Mouse (Mus musculus): ENCODE results near the gene Msantd2. TPM values are rescaled to one million over a fixed set of nuclear protein-coding genes. Genes with fewer than 3 reads are reported as not detected.

Msantd2 gene
- polyA plus RNA-seq, 1 experiment from 2014 or later: 35.8 TPM

DNA sequence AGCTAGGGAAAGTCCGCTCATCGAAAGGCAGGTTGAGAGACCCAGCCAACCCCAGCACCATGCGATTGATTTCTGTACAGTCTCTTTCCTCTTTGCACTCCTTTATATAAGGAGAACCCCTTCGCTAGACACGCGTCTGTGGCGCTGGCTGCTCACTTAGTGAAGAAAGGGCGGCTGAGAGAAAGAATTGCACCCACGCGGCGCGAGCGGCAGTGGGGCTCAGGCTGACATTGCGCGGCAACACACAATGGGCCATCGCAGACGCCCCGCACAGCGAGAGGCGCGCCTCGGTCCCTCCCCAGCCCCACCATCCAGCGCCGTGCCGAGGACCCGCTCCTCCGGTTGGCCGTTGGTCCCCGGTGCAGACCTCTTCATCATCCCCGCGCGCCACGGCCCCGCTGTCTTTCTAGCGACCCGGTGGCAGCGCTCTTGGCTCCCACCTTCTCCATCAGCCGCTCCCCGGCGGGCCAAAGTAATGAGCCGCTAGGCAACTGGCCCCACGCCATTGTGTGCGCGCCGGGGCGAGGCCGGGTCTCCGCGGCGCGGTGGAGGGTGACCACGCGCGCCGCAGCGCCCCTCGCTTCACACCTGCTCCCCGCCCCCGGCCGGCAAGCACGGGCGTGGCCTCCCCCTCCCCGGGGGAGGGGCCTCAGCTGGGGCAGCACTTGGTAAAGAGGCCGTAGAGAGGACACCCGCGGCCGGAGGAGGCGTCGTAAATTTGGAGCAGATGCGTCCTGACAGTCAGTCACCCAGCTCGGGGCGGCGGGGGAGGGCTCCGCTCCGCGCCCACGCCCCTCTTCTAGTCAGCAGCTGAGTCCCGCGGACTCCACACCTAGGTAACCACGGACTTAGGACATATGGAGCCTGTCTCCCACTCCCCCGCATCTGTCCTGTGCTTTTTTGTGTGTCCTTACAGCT lies 28.8 kb upstream of the Msantd2 start:
- Histone ChIP-seq H3K36me3 (ENCODE audit: control insufficient read depth, insufficient read depth, low read length) (no peaks in the 10 kb centered on the region), H3K4me1 (ENCODE audit: control insufficient read depth, insufficient read depth, low read length) (peaks cover 14% of the 10 kb centered on the region), H3K27me3 (ENCODE audit: control insufficient read depth, insufficient read depth, low read length) (peaks cover 78% of the 10 kb centered on the region), H3K9ac (ENCODE audit: low read length) (peak overlapping the region; percentile 61), H3K4me2 (peak overlapping the region; percentile 73), H3K27ac (ENCODE audit: low read depth, low read length) (peak overlapping the region; percentile 1; the same call in 1 of the 2 replicates), H3K9me3 (ENCODE audit: control insufficient read depth, low read length) (no peaks in the 10 kb centered on the region), H3K4me3 (ENCODE audit: low read depth, low read length) (peak overlapping the region; percentile 41)
- ATAC-seq (ENCODE audit: low FRiP score) (peak; percentile 75), DNase-seq (ENCODE audit: low spot score, missing footprints) (peak; percentile 94)
- under 1% methylated on average over 80 of the region's 81 CpGs for WGBS

GRCm38 (mm10) chr9:37460961-37461340 lies 28.2 kb upstream of the Msantd2 start:
- peaks cover 71% of the 10 kb centered on the region for H3K27me3 ChIP-seq (ENCODE audit: control insufficient read depth, insufficient read depth, low read length)
- no peaks in the 10 kb centered on the region for H3K36me3 ChIP-seq (ENCODE audit: control insufficient read depth, insufficient read depth, low read length)
- H3K4me1 ChIP-seq (ENCODE audit: control insufficient read depth, insufficient read depth, low read length): peaks cover 14% of the 10 kb centered on the region
- H3K4me2 ChIP-seq: peak overlapping the region; percentile 73
- peak; percentile 94 for DNase-seq (ENCODE audit: low spot score, missing footprints)
- H3K27ac ChIP-seq (ENCODE audit: low read depth, low read length): no peak overlapping the region
- H3K4me3 ChIP-seq (ENCODE audit: low read depth, low read length): no peak overlapping the region
- 10% methylated on average over 5 of the region's 5 CpGs for WGBS
- ATAC-seq (ENCODE audit: low FRiP score): no peak
- H3K9me3 ChIP-seq (ENCODE audit: control insufficient read depth, low read length): no peaks in the 10 kb centered on the region
- H3K9ac ChIP-seq (ENCODE audit: low read length): no peak overlapping the region

- Histone ChIP-seq H3K4me2 (no peak overlapping the region), H3K27me3 (ENCODE audit: control insufficient read depth, insufficient read depth, low read length) (peaks cover 65% of the 10 kb centered on the region), H3K4me1 (ENCODE audit: control insufficient read depth, insufficient read depth, low read length) (peaks cover 14% of the 10 kb centered on the region), H3K36me3 (ENCODE audit: control insufficient read depth, insufficient read depth, low read length) (no peaks in the 10 kb centered on the region), H3K9ac (ENCODE audit: low read length) (no peak overlapping the region), H3K4me3 (ENCODE audit: low read depth, low read length) (no peak overlapping the region), H3K9me3 (ENCODE audit: control insufficient read depth, low read length) (no peaks in the 10 kb centered on the region), H3K27ac (ENCODE audit: low read depth, low read length) (no peak overlapping the region)
- peak; percentile 89 for DNase-seq (ENCODE audit: low spot score, missing footprints)
- ATAC-seq (ENCODE audit: low FRiP score): no peak
- 10% methylated on average over 3 of the region's 3 CpGs for WGBS
Observed at GRCm38 (mm10) chr9:37461571-37461970, 27.5 kb upstream of the Msantd2 start.

DNA sequence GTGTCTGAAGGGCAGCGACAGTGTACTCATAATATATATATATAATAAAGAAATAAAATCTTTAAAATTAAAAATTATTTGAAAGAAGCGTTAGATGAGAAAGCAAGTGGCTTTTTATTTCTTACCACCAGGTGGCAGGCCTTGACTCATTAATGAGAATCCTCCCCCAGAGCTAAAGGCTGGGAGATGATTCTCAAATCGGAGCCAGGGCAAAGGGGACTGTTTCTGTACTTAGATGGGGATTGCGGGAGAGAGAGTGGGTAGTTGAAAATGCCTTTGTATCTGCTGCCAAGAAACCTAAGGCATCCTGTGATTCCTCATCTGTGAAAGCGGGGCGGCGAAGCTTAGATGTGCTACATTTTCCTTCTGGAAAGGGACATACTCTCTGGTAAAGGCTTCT lies 26.4 kb upstream of the Msantd2 start:
- Histone ChIP-seq H3K27ac (ENCODE audit: low read depth, low read length) (no peak overlapping the region), H3K27me3 (ENCODE audit: control insufficient read depth, insufficient read depth, low read length) (peaks cover 53% of the 10 kb centered on the region), H3K4me2 (no peak overlapping the region), H3K36me3 (ENCODE audit: control insufficient read depth, insufficient read depth, low read length) (no peaks in the 10 kb centered on the region), H3K4me3 (ENCODE audit: low read depth, low read length) (no peak overlapping the region), H3K9ac (ENCODE audit: low read length) (no peak overlapping the region), H3K9me3 (ENCODE audit: control insufficient read depth, low read length) (no peaks in the 10 kb centered on the region), H3K4me1 (ENCODE audit: control insufficient read depth, insufficient read depth, low read length) (peaks cover 11% of the 10 kb centered on the region)
- WGBS: 14% methylated on average over 7 of the region's 7 CpGs
- DNase-seq (ENCODE audit: low spot score, missing footprints): peak; percentile 89
- ATAC-seq (ENCODE audit: low FRiP score): no peak; the same call in 1 of the 2 replicates

DNA sequence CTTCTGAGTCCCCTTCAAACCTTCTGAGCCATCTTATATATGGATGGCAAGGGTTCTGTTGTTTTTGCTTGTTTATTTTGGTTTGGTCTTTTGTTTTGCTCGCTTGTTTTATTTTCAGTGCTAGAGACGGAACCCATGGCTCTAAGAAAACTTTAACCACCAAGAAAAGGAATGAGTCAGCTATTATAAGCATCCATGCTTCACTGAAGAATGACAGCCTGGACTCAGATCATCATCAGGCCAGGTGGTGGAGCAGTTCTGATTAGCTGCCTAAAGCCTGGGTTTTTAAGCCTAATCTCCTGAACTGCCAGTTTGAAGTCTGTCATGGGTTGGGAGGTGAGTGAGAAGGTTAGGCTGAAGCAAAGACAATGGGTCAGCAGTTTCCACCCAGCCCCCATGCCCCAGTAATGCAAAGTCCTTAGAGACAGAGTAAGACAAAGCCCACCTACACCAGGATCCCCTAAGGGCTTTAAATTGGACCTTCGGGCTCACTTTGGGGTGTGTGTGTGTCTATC lies 15.5 kb upstream of the Msantd2 start:
- Histone ChIP-seq H3K27me3 (ENCODE audit: control insufficient read depth, insufficient read depth, low read length) (no peaks in the 10 kb centered on the region), H3K36me3 (ENCODE audit: control insufficient read depth, insufficient read depth, low read length) (no peaks in the 10 kb centered on the region), H3K27ac (ENCODE audit: low read depth, low read length) (no peak overlapping the region), H3K9me3 (ENCODE audit: control insufficient read depth, low read length) (no peaks in the 10 kb centered on the region), H3K4me2 (no peak overlapping the region), H3K4me3 (ENCODE audit: low read depth, low read length) (no peak overlapping the region), H3K9ac (ENCODE audit: low read length) (no peak overlapping the region), H3K4me1 (ENCODE audit: control insufficient read depth, insufficient read depth, low read length) (no peaks in the 10 kb centered on the region)
- ATAC-seq (ENCODE audit: low FRiP score) (no peak), DNase-seq (ENCODE audit: low spot score, missing footprints) (no peak)
- 69% methylated on average over 3 of the region's 3 CpGs for WGBS

GRCm38 (mm10) chr9:37474923-37475322 lies 14.2 kb upstream of the Msantd2 start:
- Histone ChIP-seq H3K27ac (ENCODE audit: low read depth, low read length) (no peak overlapping the region), H3K36me3 (ENCODE audit: control insufficient read depth, insufficient read depth, low read length) (no peaks in the 10 kb centered on the region), H3K4me1 (ENCODE audit: control insufficient read depth, insufficient read depth, low read length) (no peaks in the 10 kb centered on the region), H3K4me3 (ENCODE audit: low read depth, low read length) (no peak overlapping the region), H3K4me2 (no peak overlapping the region), H3K27me3 (ENCODE audit: control insufficient read depth, insufficient read depth, low read length) (no peaks in the 10 kb centered on the region), H3K9ac (ENCODE audit: low read length) (no peak overlapping the region), H3K9me3 (ENCODE audit: control insufficient read depth, low read length) (no peaks in the 10 kb centered on the region)
- DNase-seq (ENCODE audit: low spot score, missing footprints): no peak
- ATAC-seq (ENCODE audit: low FRiP score): no peak
- WGBS: 89% methylated on average over 7 of the region's 7 CpGs

- H3K27me3 ChIP-seq (ENCODE audit: control insufficient read depth, insufficient read depth, low read length): no peaks in the 10 kb centered on the region
- H3K36me3 ChIP-seq (ENCODE audit: control insufficient read depth, insufficient read depth, low read length): no peaks in the 10 kb centered on the region
- H3K9me3 ChIP-seq (ENCODE audit: control insufficient read depth, low read length): no peaks in the 10 kb centered on the region
- no peak overlapping the region for H3K4me2 ChIP-seq
- H3K27ac ChIP-seq (ENCODE audit: low read depth, low read length): no peak overlapping the region
- DNase-seq (ENCODE audit: low spot score, missing footprints) (no peak), ATAC-seq (ENCODE audit: low FRiP score) (no peak)
- no peak overlapping the region for H3K9ac ChIP-seq (ENCODE audit: low read length)
- 82% methylated on average over 5 of the region's 5 CpGs for WGBS
- H3K4me1 ChIP-seq (ENCODE audit: control insufficient read depth, insufficient read depth, low read length): peaks cover 9% of the 10 kb centered on the region
- no peak overlapping the region for H3K4me3 ChIP-seq (ENCODE audit: low read depth, low read length)
Observed at GRCm38 (mm10) chr9:37485146-37485545, 4.0 kb upstream of the Msantd2 start.

DNA sequence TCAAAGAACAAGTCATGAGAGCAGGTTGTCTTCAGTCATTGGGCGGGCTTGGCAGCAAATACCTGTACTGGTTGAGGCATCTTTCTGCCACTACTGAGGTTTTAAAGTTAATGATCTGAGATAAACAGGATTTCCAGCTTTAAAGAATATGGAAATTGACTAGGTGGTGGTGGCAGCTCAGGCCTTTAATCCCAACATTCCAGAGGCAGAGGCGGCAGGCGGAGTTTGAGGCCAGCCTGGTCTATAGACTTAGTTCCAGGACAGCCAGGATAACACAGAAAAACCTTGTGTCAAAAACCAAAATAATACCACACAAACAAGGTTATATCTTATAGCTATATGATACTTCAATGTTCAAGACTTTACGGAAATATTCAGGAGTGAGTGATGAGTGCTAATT lies 1.1 kb upstream of the Msantd2 start:
- no peaks in the 10 kb centered on the region for H3K9me3 ChIP-seq (ENCODE audit: control insufficient read depth, low read length)
- 30% methylated on average over 4 of the region's 4 CpGs for WGBS
- no peak for ATAC-seq (ENCODE audit: low FRiP score)
- H3K4me1 ChIP-seq (ENCODE audit: control insufficient read depth, insufficient read depth, low read length): peaks cover 15% of the 10 kb centered on the region
- no peak overlapping the region for H3K27ac ChIP-seq (ENCODE audit: low read depth, low read length)
- H3K27me3 ChIP-seq (ENCODE audit: control insufficient read depth, insufficient read depth, low read length): no peaks in the 10 kb centered on the region
- peak overlapping the region; percentile 83 for H3K9ac ChIP-seq (ENCODE audit: low read length)
- peak overlapping the region; percentile 77 for H3K4me3 ChIP-seq (ENCODE audit: low read depth, low read length)
- DNase-seq (ENCODE audit: low spot score, missing footprints): no peak
- H3K36me3 ChIP-seq (ENCODE audit: control insufficient read depth, insufficient read depth, low read length): no peaks in the 10 kb centered on the region
- peak overlapping the region; percentile 87 for H3K4me2 ChIP-seq

- peak overlapping the region; percentile 77 for H3K4me3 ChIP-seq (ENCODE audit: low read depth, low read length)
- peak overlapping the region; percentile 98 for H3K27ac ChIP-seq (ENCODE audit: low read depth, low read length)
- ATAC-seq (ENCODE audit: low FRiP score) (peak; percentile 80), DNase-seq (ENCODE audit: low spot score, missing footprints) (peak; percentile 94)
- no peaks in the 10 kb centered on the region for H3K9me3 ChIP-seq (ENCODE audit: control insufficient read depth, low read length)
- no peaks in the 10 kb centered on the region for H3K36me3 ChIP-seq (ENCODE audit: control insufficient read depth, insufficient read depth, low read length)
- peak overlapping the region; percentile 83 for H3K9ac ChIP-seq (ENCODE audit: low read length)
- under 1% methylated on average over 72 of the region's 75 CpGs for WGBS
- no peaks in the 10 kb centered on the region for H3K27me3 ChIP-seq (ENCODE audit: control insufficient read depth, insufficient read depth, low read length)
- peaks cover 15% of the 10 kb centered on the region for H3K4me1 ChIP-seq (ENCODE audit: control insufficient read depth, insufficient read depth, low read length)
- H3K4me2 ChIP-seq: peak overlapping the region; percentile 87
Observed at GRCm38 (mm10) chr9:37489446-37490120, 464 bp downstream of the Msantd2 start.
